Mouse (Mus musculus) thymus, adult 2 months (tissue): ENCODE data around the gene Chst4.

Source experiments
- CTCF ChIP-seq: fragments of 200-500 bp; IDR thresholded peaks from 2 replicates; pipeline ENCODE4 v1.5.1; 2012; ENCODE audit warnings: mild to moderate bottlenecking, control low read depth, low read length, moderate library complexity, borderline replicate concordance; ENCODE audit not compliant: control insufficient read depth, poor library complexity, insufficient read depth; ENCODE audit errors: extremely low read depth
- POLR2A ChIP-seq: fragments of 200-500 bp; IDR thresholded peaks from 2 replicates; pipeline ENCODE4 v1.6.1; 2012; ENCODE audit warnings: mild to moderate bottlenecking, low read length, control low read depth, moderate library complexity; ENCODE audit not compliant: control insufficient read depth, poor library complexity, insufficient read depth; ENCODE audit errors: extremely low read depth

GRCm38 (mm10) chr8:109987776-109988175 lies 51.8 kb downstream of the Chst4 start:
- TF ChIP-seq POLR2A (no peak), CTCF (no peak)
